Mouse (Mus musculus) stomach, embryonic 14.5 days (tissue): ENCODE data around the gene Nr6a1. TPM values are rescaled to one million over a fixed set of nuclear protein-coding genes. Genes with fewer than 3 reads are reported as not detected.

Experiments
- ATAC-seq: fragments of 200-750 bp; cut with Nextera tagmentation; 2 replicates; pipeline ENCODE4 v1.8.0; 2017; ENCODE audit warnings: low read depth, moderate TSS enrichment; ENCODE audit not compliant: insufficient number of reproducible peaks, insufficient read depth, low FRiP score
- H3K27ac ChIP-seq: fragments of 300-500 bp; sonication (generic); 2 replicates; pipeline ENCODE4 v1.5.1; 2014; ENCODE audit warnings: mild to moderate bottlenecking, low read length, moderate library complexity, mixed read lengths
- H3K27me3 ChIP-seq: fragments of 300-500 bp; sonication (generic); 2 replicates; pipeline ENCODE4 v1.6.1; 2014; ENCODE audit warnings: low read length, control low read depth, mixed read lengths; ENCODE audit not compliant: control insufficient read depth, insufficient read depth
- H3K36me3 ChIP-seq: fragments of 300-500 bp; sonication (generic); 2 replicates; pipeline ENCODE4 v1.6.1; 2014; ENCODE audit warnings: mild to moderate bottlenecking, control low read depth, low read length, moderate library complexity, mixed read lengths; ENCODE audit not compliant: control insufficient read depth, insufficient read depth
- H3K4me1 ChIP-seq: fragments of 300-500 bp; sonication (generic); 2 replicates; pipeline ENCODE4 v1.6.1; 2014; ENCODE audit warnings: low read length, control low read depth, mixed read lengths; ENCODE audit not compliant: control insufficient read depth, insufficient read depth
- H3K4me2 ChIP-seq: fragments of 300-500 bp; sonication (generic); replicated peaks from 2 replicates; pipeline ENCODE4 v1.6.1; 2014; ENCODE audit warnings: low read depth, low read length, control low read depth
- H3K4me3 ChIP-seq: fragments of 300-500 bp; sonication (generic); 2 replicates; pipeline ENCODE4 v1.5.1; 2014; ENCODE audit warnings: low read depth, low read length, control low read depth
- H3K9ac ChIP-seq: fragments of 300-500 bp; sonication (generic); replicated peaks from 2 replicates; pipeline ENCODE4 v1.6.1; 2014; ENCODE audit warnings: low read depth, mild to moderate bottlenecking, control low read depth, low read length, moderate library complexity, mixed read lengths
- H3K9me3 ChIP-seq: fragments of 300-500 bp; sonication (generic); 2 replicates; pipeline ENCODE4 v1.6.1; 2016; ENCODE audit warnings: low read depth, low read length, control low read depth; ENCODE audit not compliant: control insufficient read depth
- WGBS: fragments of 180-500 bp; shearing (Covaris S2); extraction: QIAGEN DNeasy Blood & Tissue Kit; methylation state at CpG from one replicate; pipeline ENCODE4 v1.1.7; 2014; 5-methylcytosine and 5-hydroxymethylcytosine counted together
- polyA plus RNA-seq: library from polyadenylated mRNA; unstranded; fragments of >200 nt; fragmentation: Nextera tagmentation; extraction: Ambion mirVana; gene quantifications from 2 replicates; pipeline ENCODE4 v1.2.1, GENCODE M21; 2014

The Nr6a1 gene
- polyA plus RNA-seq, 1 experiment from 2014 or later = 2.6 TPM

- H3K36me3 ChIP-seq = no peaks in the 10 kb centered on the region
- H3K4me1 ChIP-seq = no peaks in the 10 kb centered on the region
- H3K27ac ChIP-seq = no peak overlapping the region
- no peak overlapping the region for H3K4me3 ChIP-seq
- H3K4me2 ChIP-seq = no peak overlapping the region
- 47% methylated on average over 4 of the region's 4 CpGs for WGBS
- H3K27me3 ChIP-seq = no peaks in the 10 kb centered on the region
- no peak for ATAC-seq
- no peak overlapping the region for H3K9ac ChIP-seq
- no peaks in the 10 kb centered on the region for H3K9me3 ChIP-seq
Measured at GRCm38 (mm10) chr2:38916947-38917691, 10.4 kb downstream of the Nr6a1 start.

- Histone ChIP-seq H3K36me3 (no peaks in the 10 kb centered on the region), H3K27ac (no peak overlapping the region), H3K4me1 (no peaks in the 10 kb centered on the region), H3K4me2 (no peak overlapping the region), H3K9me3 (no peaks in the 10 kb centered on the region), H3K9ac (no peak overlapping the region), H3K4me3 (no peak overlapping the region), H3K27me3 (no peaks in the 10 kb centered on the region)
- 28% methylated on average over 4 of the region's 4 CpGs for WGBS
- no peak for ATAC-seq
Measured at GRCm38 (mm10) chr2:38914965-38915364, 12.5 kb downstream of the Nr6a1 start.

- no peaks in the 10 kb centered on the region for H3K36me3 ChIP-seq
- H3K4me3 ChIP-seq = no peak overlapping the region
- no peaks in the 10 kb centered on the region for H3K27me3 ChIP-seq
- no peak for ATAC-seq
- no peaks in the 10 kb centered on the region for H3K4me1 ChIP-seq
- no peak overlapping the region for H3K4me2 ChIP-seq
- 57% methylated on average over 1 of the region's 1 CpGs for WGBS
- no peak overlapping the region for H3K27ac ChIP-seq
- no peaks in the 10 kb centered on the region for H3K9me3 ChIP-seq
- H3K9ac ChIP-seq = no peak overlapping the region
Measured at GRCm38 (mm10) chr2:38914517-38914916, 13.0 kb downstream of the Nr6a1 start.

GRCm38 (mm10) chr2:38908604-38909003 lies 18.9 kb downstream of the Nr6a1 start:
- 69% methylated on average over 1 of the region's 1 CpGs for WGBS
- H3K36me3 ChIP-seq = no peaks in the 10 kb centered on the region
- no peak overlapping the region for H3K4me3 ChIP-seq
- H3K27me3 ChIP-seq = no peaks in the 10 kb centered on the region
- H3K9me3 ChIP-seq = no peaks in the 10 kb centered on the region
- no peak overlapping the region for H3K4me2 ChIP-seq
- no peak for ATAC-seq
- H3K4me1 ChIP-seq = no peaks in the 10 kb centered on the region
- H3K9ac ChIP-seq = no peak overlapping the region
- no peak overlapping the region for H3K27ac ChIP-seq

GRCm38 (mm10) chr2:38906097-38906496 lies 21.4 kb downstream of the Nr6a1 start:
- no peak overlapping the region for H3K9ac ChIP-seq
- 63% methylated on average over 5 of the region's 5 CpGs for WGBS
- H3K9me3 ChIP-seq = no peaks in the 10 kb centered on the region
- H3K4me1 ChIP-seq = no peaks in the 10 kb centered on the region
- ATAC-seq = no peak
- H3K27me3 ChIP-seq = no peaks in the 10 kb centered on the region
- H3K36me3 ChIP-seq = no peaks in the 10 kb centered on the region
- no peak overlapping the region for H3K4me2 ChIP-seq
- H3K27ac ChIP-seq = no peak overlapping the region
- no peak overlapping the region for H3K4me3 ChIP-seq

GRCm38 (mm10) chr2:38904290-38904689 lies 23.2 kb downstream of the Nr6a1 start:
- Histone ChIP-seq H3K27ac (no peak overlapping the region), H3K4me3 (no peak overlapping the region), H3K9me3 (no peaks in the 10 kb centered on the region), H3K9ac (no peak overlapping the region), H3K4me2 (no peak overlapping the region), H3K4me1 (no peaks in the 10 kb centered on the region), H3K27me3 (no peaks in the 10 kb centered on the region), H3K36me3 (no peaks in the 10 kb centered on the region)
- WGBS = 88% methylated on average over 1 of the region's 1 CpGs
- no peak for ATAC-seq

GRCm38 (mm10) chr2:38902866-38903265 lies 24.6 kb downstream of the Nr6a1 start:
- Histone ChIP-seq H3K4me2 (no peak overlapping the region), H3K36me3 (no peaks in the 10 kb centered on the region), H3K27ac (no peak overlapping the region), H3K9me3 (no peaks in the 10 kb centered on the region), H3K27me3 (no peaks in the 10 kb centered on the region), H3K4me1 (no peaks in the 10 kb centered on the region), H3K9ac (no peak overlapping the region), H3K4me3 (no peak overlapping the region)
- no peak for ATAC-seq

- Histone ChIP-seq H3K27me3 (no peaks in the 10 kb centered on the region), H3K9me3 (no peaks in the 10 kb centered on the region), H3K27ac (0 out of 2 replicates have a peak overlapping the region, but pooled peaks have one; percentile 15), H3K4me3 (no peak overlapping the region), H3K4me1 (0 out of 2 replicates have a peak, but pooled peaks cover 4% of the 10 kb centered on the region), H3K9ac (no peak overlapping the region), H3K4me2 (no peak overlapping the region), H3K36me3 (no peaks in the 10 kb centered on the region; the same call in 1 of the 2 replicates)
- no peak for ATAC-seq
- WGBS = 75% methylated on average over 5 of the region's 5 CpGs
Measured at GRCm38 (mm10) chr2:38880907-38881672, 46.4 kb downstream of the Nr6a1 start.
